Mouse (Mus musculus) ES-Bruce4 (cell line): ENCODE measurements at regions not wholly inside any gene's neighbourhood (a gene's known extent, or its start where the extent isn't known, plus 50 kb on each side); places are given as distances from the start of the nearest gene placed in this dataset.

Experiments
- CTCF ChIP-seq: IDR thresholded peaks from one replicate; pipeline ENCODE4 v1.8.1; 2011; ENCODE audit warnings: low read depth, low read length
- EP300 ChIP-seq: IDR thresholded peaks from 2 replicates; pipeline ENCODE4 v1.6.1; 2011; ENCODE audit warnings: low read depth, low read length; ENCODE audit not compliant: insufficient read depth

DNA sequence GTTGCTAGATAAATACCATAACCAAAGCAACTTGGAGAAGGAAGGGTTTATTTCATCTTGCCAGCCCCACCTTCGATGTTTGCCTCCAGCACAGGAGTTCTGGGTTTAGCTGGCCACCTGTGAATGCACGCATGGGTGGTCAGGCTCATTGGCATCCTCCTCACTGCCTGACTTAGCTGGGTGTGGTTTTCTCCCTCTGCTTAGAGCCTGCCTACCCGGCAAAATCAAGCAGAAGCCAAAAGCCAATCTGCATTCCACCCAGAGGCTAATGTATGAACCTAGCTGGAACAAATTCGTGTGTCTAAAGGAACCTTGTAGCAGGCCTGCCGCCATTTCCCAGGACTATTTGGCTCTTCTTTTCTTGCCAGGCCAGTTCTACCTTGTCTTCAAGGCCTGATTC lies 58.7 kb upstream of the Sox13 start:
- TF ChIP-seq CTCF (no peak), EP300 (no peak)
